Mouse (Mus musculus): Measurements from ENCODE around the gene Xrra1. TPM values are rescaled to one million over a fixed set of nuclear protein-coding genes. Genes with fewer than 3 reads are reported as not detected.

Gene Xrra1
- polyA plus RNA-seq, 1 experiment = 268 TPM

DNA sequence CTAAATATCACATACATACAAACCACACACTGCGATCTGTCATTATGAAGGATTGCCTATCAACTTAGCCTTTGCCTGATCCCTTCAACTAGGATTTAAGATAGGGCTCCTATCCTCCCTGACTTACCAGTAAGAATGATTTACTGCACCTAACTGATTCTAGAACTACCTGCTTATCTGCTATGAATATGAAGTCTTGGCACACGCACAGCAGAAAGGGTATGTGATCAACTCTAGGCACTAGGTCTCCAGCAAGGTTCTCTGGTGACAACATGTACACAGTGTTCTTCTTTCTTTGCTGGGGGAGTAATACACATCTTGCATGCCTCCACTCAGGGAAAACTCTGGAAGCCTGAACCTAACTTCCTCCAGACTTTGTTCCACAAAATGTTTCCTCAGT lies 102.6 kb downstream of the Xrra1 start:
- H3K36me3 ChIP-seq (ENCODE audit: control insufficient read depth, insufficient read depth, low read length) = no peaks in the 10 kb centered on the region
- no peaks in the 10 kb centered on the region for H3K27me3 ChIP-seq (ENCODE audit: control insufficient read depth, insufficient read depth, low read length)
- 0 out of 2 replicates have a peak, but pooled peaks cover 3% of the 10 kb centered on the region for H3K4me1 ChIP-seq (ENCODE audit: control insufficient read depth, insufficient read depth, low read length)
- no peak overlapping the region for H3K4me3 ChIP-seq (ENCODE audit: control insufficient read depth, low read depth, low read length)
- no peak overlapping the region for H3K27ac ChIP-seq (ENCODE audit: control insufficient read depth, insufficient read depth, low read depth, low read length)
- TF ChIP-seq CTCF (IDR thresholded peaks at IDR 0.05; ENCODE audit: control insufficient read depth, insufficient read depth, insufficient replicate concordance, low read depth, low read length) (no peak), POLR2A (IDR thresholded peaks at IDR 0.05; ENCODE audit: control insufficient read depth, low read depth, low read length) (no peak)

DNA sequence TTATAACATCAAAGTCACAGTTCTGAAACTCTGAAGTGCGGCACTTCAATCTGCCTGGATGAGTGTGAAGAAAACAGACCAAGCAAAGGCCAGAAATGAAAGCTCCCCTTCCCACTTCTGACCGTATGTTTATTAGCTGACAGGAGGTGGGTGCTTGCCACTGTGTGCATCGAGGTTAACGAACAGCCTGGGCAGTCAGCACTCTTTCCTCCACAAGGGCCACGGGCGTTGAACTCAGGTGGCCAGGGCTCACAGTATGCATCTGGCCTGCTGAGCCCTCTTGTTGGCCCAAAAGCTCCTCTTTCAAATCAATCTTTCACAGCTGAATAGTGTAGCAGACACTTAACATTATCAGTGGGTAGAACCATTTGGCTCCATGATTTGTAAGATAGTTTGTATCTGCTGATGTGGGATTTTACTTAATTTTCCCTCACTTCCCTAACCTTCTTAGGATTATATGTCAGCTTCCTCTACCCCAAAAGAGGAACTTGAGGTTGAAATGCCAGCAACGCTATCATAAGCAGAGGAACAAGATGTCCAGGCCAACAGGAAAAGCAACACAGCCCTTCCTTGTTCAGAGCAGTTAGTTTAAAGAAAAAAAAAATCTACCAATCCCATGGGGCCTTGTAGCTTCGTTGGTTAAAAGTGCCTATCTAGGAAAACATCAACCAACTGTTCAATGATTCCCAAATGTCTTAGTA lies 103.8 kb downstream of the Xrra1 start:
- Histone ChIP-seq H3K4me1 (ENCODE audit: control insufficient read depth, insufficient read depth, low read length) (0 out of 2 replicates have a peak, but pooled peaks cover 3% of the 10 kb centered on the region), H3K36me3 (ENCODE audit: control insufficient read depth, insufficient read depth, low read length) (no peaks in the 10 kb centered on the region), H3K4me3 (ENCODE audit: control insufficient read depth, low read depth, low read length) (no peak overlapping the region), H3K27me3 (ENCODE audit: control insufficient read depth, insufficient read depth, low read length) (no peaks in the 10 kb centered on the region), H3K27ac (ENCODE audit: control insufficient read depth, insufficient read depth, low read depth, low read length) (peak overlapping the region; percentile 76)
- TF ChIP-seq CTCF (IDR thresholded peaks at IDR 0.05; ENCODE audit: control insufficient read depth, insufficient read depth, insufficient replicate concordance, low read depth, low read length) = no peak
- TF ChIP-seq POLR2A (IDR thresholded peaks at IDR 0.05; ENCODE audit: control insufficient read depth, low read depth, low read length) = no peak

DNA sequence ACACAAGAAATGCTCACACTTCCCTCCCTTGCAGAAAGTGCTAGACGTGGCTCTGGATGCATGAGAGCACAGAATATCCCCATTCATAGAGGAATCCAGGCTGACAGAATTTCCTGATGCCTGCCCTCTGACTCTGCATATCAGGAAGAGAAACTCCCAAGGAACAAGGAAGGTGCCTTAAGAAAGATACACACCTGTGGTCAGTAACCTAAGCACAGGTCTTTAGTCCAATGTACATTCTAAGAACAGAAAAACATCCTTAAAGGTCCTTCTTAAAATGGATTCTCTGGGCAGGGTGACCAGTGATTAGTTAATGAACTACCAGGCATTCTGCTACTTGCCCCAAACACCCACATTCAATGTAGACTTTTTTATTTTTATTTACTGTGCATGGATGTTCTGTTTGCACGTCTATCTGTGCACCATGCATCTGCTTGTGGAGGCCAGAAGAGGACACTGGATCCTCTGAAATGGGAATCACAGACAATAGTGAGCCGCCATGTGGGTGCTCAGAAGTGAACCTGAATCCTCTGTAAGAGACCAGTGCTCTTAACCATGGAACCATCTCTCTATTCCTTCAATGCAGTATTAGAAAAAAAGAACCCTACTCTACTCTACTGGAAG lies 104.4 kb downstream of the Xrra1 start:
- Histone ChIP-seq H3K27ac (ENCODE audit: control insufficient read depth, insufficient read depth, low read depth, low read length) (peak overlapping the region; percentile 49; the same call in 1 of the 2 replicates), H3K36me3 (ENCODE audit: control insufficient read depth, insufficient read depth, low read length) (no peaks in the 10 kb centered on the region), H3K4me1 (ENCODE audit: control insufficient read depth, insufficient read depth, low read length) (0 out of 2 replicates have a peak, but pooled peaks cover 3% of the 10 kb centered on the region), H3K27me3 (ENCODE audit: control insufficient read depth, insufficient read depth, low read length) (no peaks in the 10 kb centered on the region), H3K4me3 (ENCODE audit: control insufficient read depth, low read depth, low read length) (no peak overlapping the region)
- TF ChIP-seq CTCF (IDR thresholded peaks at IDR 0.05; ENCODE audit: control insufficient read depth, insufficient read depth, insufficient replicate concordance, low read depth, low read length) (no peak), POLR2A (IDR thresholded peaks at IDR 0.05; ENCODE audit: control insufficient read depth, low read depth, low read length) (no peak)

GRCm38 (mm10) chr7:99965020-99965841 lies 106.3 kb downstream of the Xrra1 start:
- no peaks in the 10 kb centered on the region for H3K36me3 ChIP-seq (ENCODE audit: control insufficient read depth, insufficient read depth, low read length)
- peak overlapping the region; percentile 39; the same call in 1 of the 2 replicates for H3K27ac ChIP-seq (ENCODE audit: control insufficient read depth, insufficient read depth, low read depth, low read length)
- H3K4me3 ChIP-seq (ENCODE audit: control insufficient read depth, low read depth, low read length) = no peak overlapping the region
- no peaks in the 10 kb centered on the region for H3K27me3 ChIP-seq (ENCODE audit: control insufficient read depth, insufficient read depth, low read length)
- H3K4me1 ChIP-seq (ENCODE audit: control insufficient read depth, insufficient read depth, low read length) = 0 out of 2 replicates have a peak, but pooled peaks cover 3% of the 10 kb centered on the region
- TF ChIP-seq CTCF (IDR thresholded peaks at IDR 0.05; ENCODE audit: control insufficient read depth, insufficient read depth, insufficient replicate concordance, low read depth, low read length) (no peak), POLR2A (IDR thresholded peaks at IDR 0.05; ENCODE audit: control insufficient read depth, low read depth, low read length) (no peak)

DNA sequence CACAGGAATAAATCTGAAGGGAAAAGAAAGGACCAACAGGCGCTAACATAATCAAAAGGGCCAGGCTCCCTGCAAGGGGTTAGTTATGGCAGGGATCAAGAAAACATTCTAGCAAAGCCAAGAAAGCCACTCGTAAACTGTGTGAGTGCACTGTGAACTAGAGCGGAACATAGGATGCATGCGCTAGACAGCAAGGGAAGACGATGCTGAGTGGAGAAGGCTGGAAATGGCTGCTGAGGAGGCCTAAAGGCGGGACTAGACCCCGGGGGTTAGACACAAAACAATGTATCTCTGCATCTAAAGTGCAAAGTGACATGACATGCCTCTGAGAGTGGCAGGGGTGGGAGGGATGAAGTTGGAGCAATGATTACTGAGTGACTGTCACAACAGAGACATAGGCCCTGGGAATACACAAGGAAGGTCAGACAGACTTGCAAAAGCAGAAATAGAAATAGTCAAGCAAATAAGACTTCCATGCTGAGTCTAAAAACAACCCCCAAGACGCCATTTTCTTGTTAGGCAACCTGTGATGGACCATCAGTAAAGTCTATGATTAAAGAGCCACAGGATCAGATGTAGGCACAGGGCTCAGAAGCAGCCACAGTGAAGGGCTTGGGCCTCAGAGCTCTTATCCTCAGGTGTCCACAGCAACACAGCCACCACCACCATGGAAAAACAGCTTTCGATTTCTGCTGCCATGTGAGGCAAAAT lies 107.2 kb downstream of the Xrra1 start:
- no peaks in the 10 kb centered on the region for H3K36me3 ChIP-seq (ENCODE audit: control insufficient read depth, insufficient read depth, low read length)
- H3K4me1 ChIP-seq (ENCODE audit: control insufficient read depth, insufficient read depth, low read length) = 0 out of 2 replicates have a peak, but pooled peaks cover 3% of the 10 kb centered on the region
- H3K27me3 ChIP-seq (ENCODE audit: control insufficient read depth, insufficient read depth, low read length) = no peaks in the 10 kb centered on the region
- peak overlapping the region; percentile 32; the same call in 1 of the 2 replicates for H3K27ac ChIP-seq (ENCODE audit: control insufficient read depth, insufficient read depth, low read depth, low read length)
- no peak overlapping the region for H3K4me3 ChIP-seq (ENCODE audit: control insufficient read depth, low read depth, low read length)
- no peak for TF ChIP-seq POLR2A (IDR thresholded peaks at IDR 0.05; ENCODE audit: control insufficient read depth, low read depth, low read length)
- no peak for TF ChIP-seq CTCF (IDR thresholded peaks at IDR 0.05; ENCODE audit: control insufficient read depth, insufficient read depth, insufficient replicate concordance, low read depth, low read length)

Other genes starting within 250 kb of the Xrra1 start
- 10.3 and 14.6 TPM in 2 replicates for gene Tpbgl, start 232.0 kb upstream of the Xrra1 start, polyA plus RNA-seq (2012; rRNA removed)
- 2.0 and 2.5 TPM in 2 replicates for gene Slco2b1, start 147.8 kb upstream of the Xrra1 start, polyA plus RNA-seq (2012; rRNA removed)
- gene Olfr520, start 128.8 kb upstream of the Xrra1 start, polyA plus RNA-seq (2012; rRNA removed) = 0.22 TPM in 1 of 2 replicates, not detected in the other
- gene Olfr521, start 95.6 kb upstream of the Xrra1 start, polyA plus RNA-seq (2012; rRNA removed) = not detected in 2 replicates
- 0.87 and 0.91 TPM in 2 replicates for gene Neu3, start 30.7 kb upstream of the Xrra1 start, polyA plus RNA-seq (2012; rRNA removed)
- gene Spcs2, start 4.3 kb downstream of the Xrra1 start, polyA plus RNA-seq (2012; rRNA removed) = 142 and 204 TPM in 2 replicates
- 1.6 TPM in 2 replicates for gene Rnf169, start 121.3 kb downstream of the Xrra1 start, polyA plus RNA-seq (2012; rRNA removed)
- gene Chrdl2, start 147.1 kb downstream of the Xrra1 start, polyA plus RNA-seq (2012; rRNA removed) = 0.38 and 1.2 TPM in 2 replicates